Mouse (Mus musculus) liver, adult 2 months (tissue): ENCODE data around the gene Spg7. TPM values are rescaled to one million over a fixed set of nuclear protein-coding genes. Genes with fewer than 3 reads are reported as not detected.
A peak's percentile ranks its signal among the peaks of the same experiment; 100 is the strongest.

ENCODE experiments used
- DNase-seq: peaks from one replicate; pipeline ENCODE4 v3.0.0-alpha.2; 2011; ENCODE audit warnings: low read depth, low spot score; ENCODE audit errors: extremely low read depth
- H3K27ac ChIP-seq: fragments of 200-500 bp; replicated peaks from 2 replicates; pipeline ENCODE4 v1.5.1; 2012; ENCODE audit warnings: low read depth, mild to moderate bottlenecking, control low read depth, inconsistent platforms, low read length; ENCODE audit not compliant: insufficient read depth
- H3K27me3 ChIP-seq: fragments of 200-500 bp; 2 replicates; pipeline ENCODE4 v1.6.1; 2012; ENCODE audit warnings: mild to moderate bottlenecking, moderate library complexity, low read length, inconsistent platforms; ENCODE audit not compliant: control insufficient read depth, insufficient read depth
- H3K36me3 ChIP-seq: fragments of 200-500 bp; 2 replicates; pipeline ENCODE4 v1.6.1; 2012; ENCODE audit warnings: low read length, inconsistent platforms; ENCODE audit not compliant: control insufficient read depth, insufficient read depth
- H3K4me1 ChIP-seq: fragments of 200-500 bp; 2 replicates; pipeline ENCODE4 v1.6.1; 2011; ENCODE audit warnings: low read length; ENCODE audit not compliant: control insufficient read depth, insufficient read depth
- H3K4me3 ChIP-seq: fragments of 200-500 bp; 2 replicates; pipeline ENCODE4 v1.5.1; 2011; ENCODE audit warnings: low read depth, mild to moderate bottlenecking, control low read depth, low read length, moderate library complexity; ENCODE audit not compliant: insufficient read depth
- H3K79me2 ChIP-seq: fragments of 200-500 bp; 2 replicates; pipeline ENCODE4 v1.6.1; 2012; ENCODE audit warnings: inconsistent platforms, mild to moderate bottlenecking, low read length, moderate library complexity; ENCODE audit not compliant: control insufficient read depth, insufficient read depth
- H3K9ac ChIP-seq: fragments of 200-500 bp; 2 replicates; pipeline ENCODE4 v1.6.1; 2012; ENCODE audit warnings: low read depth, mild to moderate bottlenecking, control low read depth, inconsistent platforms, low read length
- CTCF ChIP-seq: fragments of 200-500 bp; IDR thresholded peaks from 2 replicates; pipeline ENCODE4 v1.5.1; 2011; ENCODE audit warnings: low read depth, low read length, control low read depth
- POLR2A ChIP-seq: fragments of 200-500 bp; IDR thresholded peaks from 2 replicates; pipeline ENCODE4 v1.6.1; 2011; ENCODE audit warnings: low read length, control low read depth; ENCODE audit not compliant: insufficient read depth; ENCODE audit errors: extremely low read depth
- WGBS: fragments of 180-500 bp; shearing (Covaris S2); methylation state at CpG from one replicate; pipeline ENCODE4 v1.1.7; 2018; 5-methylcytosine and 5-hydroxymethylcytosine counted together
- polyA plus RNA-seq: library from polyadenylated mRNA; depleted of rRNA; stranded (reverse); fragments of >200 nt; gene quantifications from 2 replicates; pipeline ENCODE4 v1.2.3, GENCODE M21; 2012
- total RNA-seq: library from RNA; depleted of rRNA; stranded (reverse); fragments of >200 nt; gene quantifications from 2 replicates; pipeline ENCODE4 v1.2.3, GENCODE M21; 2014

The Spg7 gene
- total and polyA plus RNA-seq, 2 experiments: 27.4 to 62.4 TPM

- TF ChIP-seq CTCF (no peak), POLR2A (no peak)
- WGBS: 27% methylated on average over 7 of the region's 7 CpGs
- no peaks in the 10 kb centered on the region for H3K36me3 ChIP-seq
- H3K27me3 ChIP-seq: no peaks in the 10 kb centered on the region
- peak; percentile 59 for DNase-seq
- H3K27ac ChIP-seq: peak overlapping the region; percentile 55
- 0 out of 2 replicates have a peak overlapping the region, but pooled peaks have one; percentile 35 for H3K9ac ChIP-seq
- peaks cover 76% of the 10 kb centered on the region for H3K79me2 ChIP-seq
- no peak overlapping the region for H3K4me3 ChIP-seq
- H3K4me1 ChIP-seq: peaks cover 21% of the 10 kb centered on the region
Observed at GRCm38 (mm10) chr8:123031321-123031978, 31.3 kb upstream of the Spg7 start.

DNA sequence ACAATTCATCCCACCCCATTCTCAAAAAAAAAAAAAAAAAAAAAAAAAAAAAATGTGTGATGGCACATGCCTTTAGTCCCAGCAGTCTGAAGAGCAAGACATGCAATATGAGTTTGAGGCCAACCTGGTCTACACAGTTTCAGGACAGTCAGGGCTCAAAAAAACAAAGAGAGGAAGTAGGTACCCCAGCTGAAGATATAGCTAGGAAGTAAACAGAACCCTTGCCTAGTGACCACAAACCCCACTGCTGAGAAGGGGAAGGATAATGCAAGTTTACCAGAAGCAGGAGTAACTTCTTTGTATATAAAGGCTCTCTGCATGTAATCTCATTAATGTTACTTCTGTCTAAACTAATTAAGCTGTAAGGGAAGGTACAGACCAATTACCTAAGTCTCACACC, 30.0 kb upstream of the Spg7 start:
- Histone ChIP-seq H3K4me1 (peaks cover 27% of the 10 kb centered on the region), H3K79me2 (peaks cover 80% of the 10 kb centered on the region), H3K27ac (no peak overlapping the region), H3K27me3 (no peaks in the 10 kb centered on the region), H3K36me3 (no peaks in the 10 kb centered on the region), H3K4me3 (no peak overlapping the region), H3K9ac (no peak overlapping the region)
- no peak for TF ChIP-seq POLR2A
- TF ChIP-seq CTCF: no peak
- no peak for DNase-seq

DNA sequence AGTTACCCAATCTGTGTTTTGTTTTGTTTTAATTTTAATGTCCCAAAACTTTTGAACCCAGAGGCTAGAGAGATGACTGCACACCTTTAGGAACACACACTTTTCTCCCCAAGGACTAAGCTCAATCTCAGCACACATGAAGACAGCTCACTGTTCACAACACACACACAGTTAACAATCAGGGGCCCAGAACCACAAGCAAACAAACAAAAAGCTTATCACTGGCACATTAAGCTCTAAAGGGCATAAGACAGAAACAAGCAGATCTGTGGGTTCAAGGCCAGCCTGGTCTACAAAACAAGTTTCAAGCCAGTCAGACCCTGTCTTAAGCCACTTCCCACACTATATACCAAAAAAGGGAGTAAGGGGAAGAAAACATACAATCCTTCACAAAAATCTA, 29.3 kb upstream of the Spg7 start:
- Histone ChIP-seq H3K9ac (no peak overlapping the region), H3K36me3 (no peaks in the 10 kb centered on the region), H3K4me3 (no peak overlapping the region), H3K79me2 (peaks cover 77% of the 10 kb centered on the region), H3K27me3 (no peaks in the 10 kb centered on the region), H3K4me1 (peaks cover 29% of the 10 kb centered on the region), H3K27ac (peak overlapping the region; percentile 57; the same call in 1 of the 2 replicates)
- DNase-seq: no peak
- no peak for TF ChIP-seq POLR2A
- no peak for TF ChIP-seq CTCF

- Histone ChIP-seq H3K27me3 (no peaks in the 10 kb centered on the region), H3K4me1 (peaks cover 32% of the 10 kb centered on the region), H3K36me3 (no peaks in the 10 kb centered on the region), H3K27ac (peak overlapping the region; percentile 41; the same call in 1 of the 2 replicates), H3K9ac (no peak overlapping the region), H3K4me3 (no peak overlapping the region), H3K79me2 (peaks cover 74% of the 10 kb centered on the region)
- TF ChIP-seq CTCF (no peak), POLR2A (no peak)
- no peak for DNase-seq
- 70% methylated on average over 6 of the region's 6 CpGs for WGBS
Observed at GRCm38 (mm10) chr8:123034171-123034570, 28.6 kb upstream of the Spg7 start.

DNA sequence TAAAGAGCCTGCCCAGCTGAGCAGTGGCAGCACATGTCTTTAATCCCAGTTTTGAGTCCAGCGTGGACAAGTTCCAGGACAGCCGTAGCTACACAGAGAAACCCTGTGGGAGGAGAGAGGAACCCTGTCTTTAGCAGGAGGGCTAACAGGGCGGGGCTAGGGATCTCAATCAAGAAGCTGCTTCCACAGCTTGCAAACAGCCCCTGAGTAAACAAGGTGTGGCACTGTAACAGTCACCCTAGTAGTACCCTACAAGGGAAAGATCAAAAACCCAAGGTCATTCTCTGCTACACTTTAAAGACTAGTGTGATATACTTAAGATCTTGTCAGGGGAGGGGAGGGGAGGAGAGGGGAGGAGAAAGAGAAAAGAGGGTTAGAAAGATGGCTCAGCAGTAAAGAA, 25.8 kb upstream of the Spg7 start:
- 24% methylated on average over 3 of the region's 3 CpGs for WGBS
- Histone ChIP-seq H3K79me2 (peaks cover 70% of the 10 kb centered on the region), H3K9ac (no peak overlapping the region), H3K27ac (no peak overlapping the region), H3K4me3 (no peak overlapping the region), H3K36me3 (no peaks in the 10 kb centered on the region), H3K27me3 (no peaks in the 10 kb centered on the region), H3K4me1 (peaks cover 32% of the 10 kb centered on the region)
- no peak for TF ChIP-seq POLR2A
- TF ChIP-seq CTCF: no peak
- peak; percentile 39 for DNase-seq

DNA sequence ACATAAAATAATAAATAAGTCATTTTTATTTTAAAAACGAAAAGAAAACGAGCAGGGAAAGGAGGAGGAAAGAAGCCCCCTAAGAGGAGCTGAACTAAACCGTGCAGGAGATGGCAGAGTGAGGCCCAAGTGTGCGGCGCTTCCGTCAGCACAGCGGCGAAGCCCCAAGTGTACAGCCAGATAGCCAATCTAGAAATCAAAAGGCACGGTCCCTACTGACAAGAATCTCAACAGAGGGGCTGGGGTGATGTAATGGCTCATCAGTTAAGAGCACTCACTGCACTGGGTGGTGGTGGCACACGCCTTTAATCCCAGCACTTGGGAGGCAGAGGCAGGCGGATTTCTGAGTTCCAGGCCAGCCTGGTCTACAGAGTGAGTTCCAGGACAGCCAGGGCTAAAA, 25.3 kb upstream of the Spg7 start:
- 90% methylated on average over 11 of the region's 11 CpGs for WGBS
- peaks cover 66% of the 10 kb centered on the region for H3K79me2 ChIP-seq
- no peaks in the 10 kb centered on the region for H3K36me3 ChIP-seq
- TF ChIP-seq POLR2A: no peak
- no peak for TF ChIP-seq CTCF
- no peak overlapping the region for H3K4me3 ChIP-seq
- H3K27me3 ChIP-seq: no peaks in the 10 kb centered on the region
- no peak for DNase-seq
- H3K9ac ChIP-seq: no peak overlapping the region
- no peak overlapping the region for H3K27ac ChIP-seq
- peaks cover 28% of the 10 kb centered on the region for H3K4me1 ChIP-seq
